Mouse (Mus musculus) kidney, postnatal 10 days (tissue): Measurements from ENCODE around the gene Klrg2.
"Not testable (repeated sequence)": the region's sequence is repeated elsewhere in the genome, so short reads cannot be mapped to it uniquely, and the experiment has no call there.

Experiments
- DNase-seq: peaks from one replicate; pipeline ENCODE4 v3.0.0; 2021; ENCODE audit warnings: mixed read lengths

Klrg2 gene

GRCm38 (mm10) chr6:38636852-38637618, at the start of gene Klrg2:
TSS of gene Klrg2 (minus strand) at chr6:38637242.
- peak; percentile 79 for DNase-seq

- DNase-seq: no peak
Measured at GRCm38 (mm10) chr6:38682532-38682931, 45.5 kb upstream of the Klrg2 start.

- no peak for DNase-seq
Measured at GRCm38 (mm10) chr6:38677629-38678028, 40.6 kb upstream of the Klrg2 start.

GRCm38 (mm10) chr6:38676723-38677122, 39.7 kb upstream of the Klrg2 start:
- DNase-seq: peak; percentile 17

GRCm38 (mm10) chr6:38676217-38676616, 39.2 kb upstream of the Klrg2 start:
- no peak for DNase-seq

GRCm38 (mm10) chr6:38672011-38672410, 35.0 kb upstream of the Klrg2 start:
- DNase-seq: no peak

- DNase-seq: no peak
Measured at GRCm38 (mm10) chr6:38671270-38671669, 34.2 kb upstream of the Klrg2 start.

- not testable (repeated sequence) for DNase-seq
Measured at GRCm38 (mm10) chr6:38670488-38670887, 33.4 kb upstream of the Klrg2 start.

- no peak for DNase-seq
Measured at GRCm38 (mm10) chr6:38669580-38669979, 32.5 kb upstream of the Klrg2 start.

- peak; percentile 64 for DNase-seq
Measured at GRCm38 (mm10) chr6:38662714-38663615, 25.9 kb upstream of the Klrg2 start, which contains the start of gene Clec2l. TSS of gene Clec2l (plus strand) at chr6:38663069.

- no peak for DNase-seq
Measured at GRCm38 (mm10) chr6:38661626-38662025, 24.6 kb upstream of the Klrg2 start.

GRCm38 (mm10) chr6:38650263-38650937, 13.4 kb upstream of the Klrg2 start:
- DNase-seq: peak; percentile 80

- DNase-seq: peak; percentile 49
Measured at GRCm38 (mm10) chr6:38649545-38649944, 12.5 kb upstream of the Klrg2 start.

GRCm38 (mm10) chr6:38643039-38643438, 6.0 kb upstream of the Klrg2 start:
- no peak for DNase-seq

- no peak for DNase-seq
Measured at GRCm38 (mm10) chr6:38642593-38642992, 5.6 kb upstream of the Klrg2 start.

GRCm38 (mm10) chr6:38641645-38642044, 4.6 kb upstream of the Klrg2 start:
- DNase-seq: no peak

GRCm38 (mm10) chr6:38641228-38641627, 4.2 kb upstream of the Klrg2 start:
- no peak for DNase-seq

GRCm38 (mm10) chr6:38640401-38640800, 3.4 kb upstream of the Klrg2 start:
- DNase-seq: peak; percentile 30

- DNase-seq: peak; percentile 77
Measured at GRCm38 (mm10) chr6:38635941-38636851, 846 bp downstream of the Klrg2 start.

GRCm38 (mm10) chr6:38634461-38634860, 2.6 kb downstream of the Klrg2 start:
- DNase-seq: no peak

GRCm38 (mm10) chr6:38632826-38633225, 4.2 kb downstream of the Klrg2 start:
- peak; percentile 2 for DNase-seq

- peak; percentile 6 for DNase-seq
Measured at GRCm38 (mm10) chr6:38629556-38629955, 7.5 kb downstream of the Klrg2 start.
